Mouse (Mus musculus): Measurements from ENCODE around the gene Ttf2.
A peak's percentile ranks its signal among the peaks of the same experiment; 100 is the strongest.

Gene Ttf2

DNA sequence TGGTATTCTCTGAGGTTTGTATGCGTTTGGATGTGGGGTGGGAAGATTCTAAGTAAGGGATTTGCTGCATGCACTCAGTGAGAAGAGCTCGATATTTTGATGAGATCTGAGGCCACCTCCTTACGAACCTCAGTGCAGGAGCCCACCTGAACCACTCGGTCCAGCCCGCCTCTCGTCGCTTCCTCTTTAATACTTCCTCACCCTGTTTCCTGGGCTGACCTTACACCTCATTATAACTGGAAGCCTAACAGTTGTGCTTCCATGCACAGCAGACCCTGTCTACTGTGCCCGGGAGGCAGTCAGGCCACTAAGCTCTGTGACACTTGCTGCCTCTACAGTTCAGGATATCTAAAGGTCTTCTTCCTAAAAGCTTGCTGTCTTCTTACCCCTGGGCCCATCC lies 9.8 kb upstream of the Ttf2 start:
- DNase-seq (ENCODE audit: low spot score in 2 of 2): no peak

DNA sequence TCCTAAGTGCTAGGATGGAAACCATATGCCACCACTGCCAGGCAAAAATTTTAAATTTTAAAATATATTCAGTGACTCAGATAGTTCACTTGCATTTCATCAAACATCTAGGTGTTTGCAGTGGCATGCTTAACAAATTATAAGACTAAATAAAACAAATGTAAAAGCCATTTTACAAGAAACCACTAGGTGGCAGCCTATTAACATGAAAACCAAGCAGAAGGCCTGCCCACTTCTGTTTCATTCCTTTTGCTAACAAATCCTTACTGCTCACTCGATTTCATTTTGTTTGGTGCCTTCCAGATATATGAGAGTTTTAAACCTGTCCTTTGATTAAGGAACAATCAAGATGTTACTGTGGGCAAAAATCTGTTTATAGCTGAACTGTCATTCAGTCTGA lies 4.4 kb upstream of the Ttf2 start:
- DNase-seq (ENCODE audit: low spot score in 2 of 2): no peak

DNA sequence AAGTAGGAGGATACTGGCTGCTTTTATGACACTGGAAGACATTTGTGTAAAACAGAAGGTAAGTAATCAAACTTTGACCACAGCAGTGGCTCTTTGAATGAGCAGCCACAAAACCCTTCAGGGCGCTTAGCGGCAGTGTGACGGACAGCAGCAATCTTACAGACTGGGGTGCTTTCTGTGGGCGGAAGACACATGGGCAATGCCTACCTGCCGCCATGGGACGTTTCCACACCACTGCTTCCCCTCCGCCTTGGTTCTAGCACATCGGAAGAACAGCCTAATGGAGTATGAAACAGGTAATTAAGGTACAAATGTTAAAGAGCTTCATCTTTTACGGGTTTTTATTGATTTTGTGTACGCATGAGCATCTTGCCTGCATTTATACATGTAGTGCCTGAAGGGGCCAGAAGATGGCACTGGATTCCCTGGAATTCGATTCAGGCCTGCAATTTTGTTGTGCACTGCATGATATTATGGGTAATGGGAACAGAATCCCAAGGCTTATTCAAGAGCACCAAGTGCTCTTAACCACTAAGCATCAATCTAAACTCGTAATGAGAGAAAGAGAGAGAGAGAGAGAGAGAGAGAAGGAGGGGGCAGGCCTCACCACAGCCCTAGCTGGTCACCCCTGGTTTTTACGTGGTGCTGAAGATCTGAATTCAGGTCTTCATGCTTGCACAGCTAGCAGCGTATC lies 5.5 kb downstream of the Ttf2 start:
- DNase-seq (ENCODE audit: low spot score in 2 of 2): peak; percentile 28 to 55

DNA sequence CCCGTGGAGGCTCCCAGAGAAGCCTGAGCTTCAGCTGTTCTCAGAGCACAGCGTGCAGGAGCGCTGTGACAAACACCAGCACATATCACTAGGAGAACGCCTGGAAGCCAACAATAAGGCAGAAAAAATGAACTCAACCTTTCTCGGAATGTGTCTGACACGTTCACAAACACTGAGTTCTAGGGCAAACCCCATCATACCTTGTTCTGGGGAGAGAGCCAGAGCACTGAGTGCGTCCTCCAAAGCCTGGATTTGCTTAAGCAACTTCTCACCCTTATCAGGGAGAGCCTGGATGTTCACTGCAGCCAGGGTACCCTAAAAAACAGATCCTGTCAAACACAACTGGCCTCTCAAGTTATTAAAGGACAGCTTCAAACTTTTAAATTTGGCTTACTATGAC lies 8.0 kb downstream of the Ttf2 start:
- DNase-seq (ENCODE audit: low spot score in 2 of 2): no peak

DNA sequence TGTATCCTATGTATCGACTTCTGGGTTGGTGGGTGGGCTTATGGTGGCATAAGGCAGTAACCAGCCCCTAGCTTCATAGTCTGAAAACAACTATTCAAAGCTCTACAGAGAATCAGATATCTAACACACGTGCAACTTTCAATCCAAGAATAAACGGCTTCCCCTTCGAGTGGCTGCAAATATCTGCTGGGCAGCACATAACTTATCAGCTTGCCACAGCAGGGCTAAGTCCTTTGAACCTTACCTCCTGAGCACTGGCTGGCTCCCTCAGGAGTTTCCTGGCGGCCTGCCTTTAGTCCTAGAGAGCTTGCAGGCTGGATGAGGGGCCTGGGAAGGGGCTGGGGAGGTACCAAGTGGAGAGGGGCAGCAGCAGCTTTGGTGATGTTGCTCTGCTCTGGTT lies 8.5 kb downstream of the Ttf2 start:
- no peak for DNase-seq (ENCODE audit: low spot score in 2 of 2)

DNA sequence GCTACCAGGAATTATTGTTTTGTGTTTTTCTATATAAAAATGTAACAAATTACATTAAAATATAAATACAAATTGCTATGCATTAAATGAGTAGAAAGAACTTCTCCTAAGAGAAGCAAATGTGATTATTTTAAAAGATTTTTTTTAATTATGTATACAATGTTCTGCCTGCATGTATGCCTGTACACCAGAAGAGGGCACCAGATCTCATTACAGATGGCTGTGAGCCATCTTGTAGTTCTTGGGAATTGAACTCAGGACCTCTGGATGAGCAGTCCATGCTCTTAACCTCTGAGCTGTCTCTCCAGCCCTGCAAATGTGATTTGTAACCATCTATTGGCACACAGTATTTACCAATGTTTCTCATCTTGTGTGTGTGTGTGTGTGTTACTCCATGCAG lies 14.8 kb downstream of the Ttf2 start:
- no peak for DNase-seq (ENCODE audit: low spot score in 2 of 2)

DNA sequence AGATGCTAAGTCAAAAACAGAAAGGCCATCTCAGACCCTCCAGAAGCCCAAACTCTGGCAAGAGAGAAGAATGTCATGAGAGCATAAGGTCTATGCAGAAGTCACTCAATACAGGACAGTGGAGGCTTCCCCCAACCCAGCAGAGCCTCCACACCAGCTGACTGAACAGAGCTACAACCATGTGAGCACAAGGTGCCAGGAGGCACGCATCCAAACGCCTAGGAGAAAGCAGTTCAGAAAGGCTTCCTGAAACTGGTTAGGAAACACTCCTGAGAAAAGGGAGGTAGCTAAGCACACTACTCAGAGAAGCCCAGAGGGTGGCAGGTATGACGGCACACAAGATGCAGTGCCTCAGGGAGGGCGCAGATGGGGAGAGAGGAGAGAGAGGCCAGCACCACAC lies 17.9 kb downstream of the Ttf2 start:
- no peak for DNase-seq (ENCODE audit: low spot score in 2 of 2)

DNA sequence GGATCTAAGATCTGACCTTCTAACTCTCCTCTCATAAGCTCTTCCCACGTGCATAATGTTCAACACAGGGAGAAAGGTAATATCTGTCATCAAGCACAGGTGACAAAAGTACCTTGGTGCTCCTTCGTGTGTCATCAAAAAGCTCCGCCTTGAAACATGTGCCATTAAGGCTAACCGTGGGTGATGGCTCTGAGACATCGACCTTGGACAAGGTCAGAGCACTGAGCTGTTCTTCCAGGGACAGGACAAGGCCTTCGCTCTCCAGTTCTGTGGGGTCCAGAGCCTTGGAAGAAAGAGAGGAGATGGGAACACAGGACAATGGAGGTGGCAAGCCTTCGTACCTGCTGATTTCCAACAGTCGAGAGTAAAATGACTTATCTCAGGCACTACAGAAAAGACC lies 22.2 kb downstream of the Ttf2 start:
- no peak for DNase-seq (ENCODE audit: low spot score in 2 of 2)

DNA sequence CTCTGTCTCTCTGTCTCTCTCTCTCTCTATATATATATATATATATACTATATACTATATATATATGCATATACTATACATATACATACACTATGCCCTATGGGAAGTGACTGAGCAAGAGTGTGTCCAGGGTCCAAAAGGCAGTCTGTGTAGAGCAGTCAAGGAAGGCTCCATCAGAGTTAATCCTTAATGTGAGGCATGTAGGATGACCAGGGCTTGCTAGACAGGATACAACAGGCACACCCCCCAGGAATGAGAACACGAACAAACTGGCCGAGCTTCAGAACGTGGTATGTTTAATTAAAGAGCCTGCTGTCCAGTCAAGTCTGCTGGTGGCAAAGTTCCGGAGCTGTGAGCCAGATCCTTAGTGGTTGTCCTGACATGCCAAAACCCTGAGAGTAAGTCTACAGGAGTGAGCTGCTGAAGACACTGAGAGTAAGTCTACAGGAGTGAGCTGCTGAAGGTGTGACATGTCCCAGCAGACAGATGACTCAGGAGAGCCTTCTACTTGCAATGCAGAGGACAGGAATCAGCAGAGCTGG lies 28.9 kb downstream of the Ttf2 start:
- no peak for DNase-seq (ENCODE audit: low spot score in 2 of 2)

DNA sequence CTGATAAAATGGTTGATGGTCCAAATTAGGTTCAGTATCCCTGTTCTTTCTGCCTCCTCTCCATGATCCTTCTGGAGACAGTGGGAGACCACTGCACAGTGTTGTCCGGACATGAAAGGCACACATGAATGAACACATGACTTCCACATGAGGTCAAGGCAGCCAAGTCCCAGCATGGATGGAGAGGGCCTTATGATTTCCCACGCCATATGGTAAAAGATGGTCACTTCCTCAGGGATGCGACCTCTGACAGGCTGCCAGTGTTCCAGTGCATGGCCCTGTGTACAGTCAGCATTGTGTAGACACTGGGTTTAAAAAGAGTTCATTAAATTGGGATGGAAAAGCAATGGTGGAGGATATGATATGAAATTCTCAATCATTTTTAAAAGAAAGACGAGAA lies 31.3 kb downstream of the Ttf2 start:
- no peak for DNase-seq (ENCODE audit: low spot score in 2 of 2)

DNA sequence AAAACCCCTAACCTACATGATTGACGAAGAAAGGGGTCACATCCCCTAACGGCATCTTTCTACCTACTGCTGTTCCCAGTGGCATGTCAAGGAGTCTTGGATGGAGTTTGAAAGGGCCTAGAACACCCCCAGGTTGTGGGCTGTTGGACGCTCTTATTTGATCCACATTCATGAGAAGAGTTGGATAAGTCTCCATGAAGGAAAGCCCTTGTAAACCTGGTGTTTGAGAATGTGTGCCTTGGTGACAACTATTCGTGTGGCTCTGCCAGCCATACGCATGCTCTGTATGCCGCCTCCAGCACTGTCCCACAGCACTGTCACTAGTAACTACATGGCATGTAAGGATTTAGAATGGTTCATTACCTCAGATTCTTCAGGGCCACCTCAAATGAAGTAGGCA lies 33.3 kb downstream of the Ttf2 start:
- DNase-seq (ENCODE audit: low spot score in 2 of 2): no peak

DNA sequence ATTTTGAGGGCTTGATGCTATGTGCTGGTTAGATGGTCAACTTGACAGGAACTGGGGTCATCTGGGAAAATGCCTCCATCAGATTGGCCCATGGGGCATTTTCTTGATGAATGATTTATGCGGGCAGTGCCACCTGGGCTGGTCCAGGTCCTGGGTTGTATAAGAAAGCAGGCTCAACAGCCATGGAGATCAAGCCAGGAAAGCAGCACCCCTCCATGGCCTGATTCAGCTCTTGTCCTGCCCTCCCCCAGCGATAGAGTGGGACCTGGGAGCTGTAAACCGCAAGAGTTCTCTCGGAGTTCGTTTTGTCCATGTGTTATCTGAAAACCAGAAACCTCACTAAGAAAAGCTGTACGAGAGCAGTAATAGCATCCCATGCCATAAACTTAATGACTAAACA lies 33.9 kb downstream of the Ttf2 start:
- no peak for DNase-seq (ENCODE audit: low spot score in 2 of 2)

DNA sequence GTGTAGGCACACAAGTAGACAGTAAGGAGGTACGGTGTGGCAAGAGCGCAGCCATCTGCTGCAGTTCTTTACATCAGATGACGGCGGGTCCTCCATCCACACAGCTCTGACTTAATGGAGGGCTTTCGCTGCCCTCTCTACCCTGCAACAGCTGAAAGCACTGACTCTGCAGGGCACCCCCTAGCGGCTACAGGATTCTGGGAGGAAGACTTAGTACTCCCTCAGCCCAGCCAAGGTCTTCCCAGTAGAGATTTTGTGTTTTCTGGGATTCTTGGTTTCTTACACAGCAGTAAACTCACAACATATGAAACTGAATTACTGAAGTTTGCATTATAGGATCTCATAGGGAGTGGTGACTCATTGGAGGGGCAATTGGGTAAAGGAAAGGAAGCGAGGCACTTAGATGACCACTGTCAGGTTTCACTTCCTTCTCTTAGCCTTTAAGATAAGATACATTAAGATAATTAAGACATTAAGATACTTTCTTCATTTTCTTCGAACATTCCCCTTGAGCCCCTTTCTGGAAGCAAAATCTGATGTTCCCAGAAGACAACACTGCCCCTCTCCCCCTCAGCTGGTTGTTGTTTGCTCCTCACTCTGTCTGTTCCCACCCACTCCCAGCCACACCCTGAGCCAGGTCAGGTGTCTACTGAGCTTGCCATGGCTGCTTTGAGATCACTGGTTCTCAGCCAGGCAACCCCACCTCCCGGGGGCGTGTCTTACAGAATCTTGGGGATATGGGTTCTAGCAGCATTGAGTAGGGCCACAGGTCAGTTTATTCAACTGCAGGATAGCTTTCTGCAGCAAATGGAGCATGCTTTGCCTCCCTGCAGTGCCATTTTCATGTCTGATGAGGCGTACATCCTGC lies 37.2 kb downstream of the Ttf2 start:
- DNase-seq (ENCODE audit: low spot score in 2 of 2): no peak

DNA sequence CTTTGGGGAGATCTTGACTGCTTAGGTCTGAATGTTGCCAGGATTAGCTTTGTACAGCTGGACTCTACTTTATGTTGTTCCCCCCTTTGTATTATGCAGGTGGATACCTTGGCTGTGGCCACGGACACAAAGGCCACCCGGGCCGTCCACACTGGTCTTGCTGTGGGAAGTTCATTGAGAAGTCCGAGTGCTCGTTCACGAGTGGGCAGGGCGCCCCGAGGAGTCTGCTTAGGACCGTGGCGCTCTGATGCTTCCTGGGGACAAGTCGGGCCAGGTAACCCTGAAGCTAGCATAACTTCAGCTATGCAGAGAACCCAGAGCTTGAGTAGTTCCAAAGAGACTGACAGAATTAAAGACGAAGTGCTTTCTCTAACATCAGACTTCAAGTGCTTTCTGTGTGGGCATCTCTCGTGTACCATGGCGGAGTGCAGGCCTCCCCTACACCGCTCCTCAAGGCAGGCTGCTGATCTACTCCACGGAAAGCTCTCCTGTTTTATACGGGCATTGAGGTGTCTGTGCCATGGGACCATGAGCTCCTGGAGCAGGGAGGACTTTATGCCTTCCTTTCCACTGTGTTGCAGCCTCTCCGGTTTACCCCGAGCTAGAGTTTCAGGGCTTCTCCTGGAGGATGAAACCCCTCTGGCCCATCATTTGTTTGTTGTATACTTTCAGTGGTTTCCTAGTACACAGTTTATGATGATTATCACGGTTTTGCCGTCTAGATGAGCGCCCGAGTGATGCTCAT lies 38.0 kb downstream of the Ttf2 start:
- no peak for DNase-seq (ENCODE audit: low spot score in 2 of 2)

DNA sequence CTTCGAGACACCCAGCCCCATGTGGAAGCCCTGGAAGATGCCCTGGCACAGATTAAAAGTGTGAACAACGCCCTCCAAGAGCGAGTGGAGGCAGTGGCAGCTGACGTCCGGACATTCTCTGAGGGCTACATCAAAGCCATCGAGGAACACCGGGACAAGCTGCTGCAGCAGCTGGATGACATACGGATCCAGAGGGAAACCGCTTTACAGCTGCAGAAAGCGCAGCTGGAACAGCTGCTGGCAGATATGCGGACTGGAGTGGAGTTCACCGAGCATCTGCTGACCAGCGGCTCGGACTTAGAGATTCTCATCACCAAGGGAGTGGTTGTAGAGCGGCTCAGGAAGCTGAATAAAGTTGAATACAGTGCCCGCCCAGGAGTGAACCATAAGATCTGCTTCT lies 44.3 kb downstream of the Ttf2 start:
- DNase-seq (ENCODE audit: low spot score in 2 of 2): no peak

DNA sequence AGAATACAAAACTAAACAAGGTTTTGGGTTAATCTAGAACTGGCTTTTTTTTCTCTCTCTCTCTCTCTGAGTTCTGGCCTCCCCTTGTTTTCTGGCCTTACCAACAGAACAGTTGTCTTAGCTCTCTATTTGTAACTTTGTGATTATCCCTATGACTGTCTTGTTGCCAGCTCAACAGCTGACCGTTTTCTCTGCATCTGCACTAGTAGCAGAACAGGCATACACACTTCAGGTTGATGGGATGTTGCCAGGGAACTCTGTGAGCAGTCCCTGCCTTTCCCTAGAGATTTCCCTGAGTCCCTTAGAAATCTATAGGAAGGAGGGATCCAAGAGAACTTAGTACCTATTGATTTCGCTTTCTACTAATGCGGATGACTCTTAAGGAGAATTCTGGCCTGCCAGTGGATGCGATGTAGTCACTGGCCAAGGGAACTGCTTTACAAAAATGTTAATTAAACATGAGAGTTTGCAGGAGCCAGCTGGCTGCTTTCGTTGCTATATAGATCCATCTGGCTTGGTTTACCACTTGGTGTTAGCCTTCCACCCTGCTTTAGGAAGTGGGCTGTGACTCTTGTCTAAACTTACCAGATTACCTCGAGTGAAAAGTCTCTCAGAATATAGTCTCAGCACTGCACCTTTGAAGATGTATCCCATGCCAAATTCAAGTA lies 45.3 kb downstream of the Ttf2 start:
- no peak for DNase-seq (ENCODE audit: low spot score in 2 of 2)

DNA sequence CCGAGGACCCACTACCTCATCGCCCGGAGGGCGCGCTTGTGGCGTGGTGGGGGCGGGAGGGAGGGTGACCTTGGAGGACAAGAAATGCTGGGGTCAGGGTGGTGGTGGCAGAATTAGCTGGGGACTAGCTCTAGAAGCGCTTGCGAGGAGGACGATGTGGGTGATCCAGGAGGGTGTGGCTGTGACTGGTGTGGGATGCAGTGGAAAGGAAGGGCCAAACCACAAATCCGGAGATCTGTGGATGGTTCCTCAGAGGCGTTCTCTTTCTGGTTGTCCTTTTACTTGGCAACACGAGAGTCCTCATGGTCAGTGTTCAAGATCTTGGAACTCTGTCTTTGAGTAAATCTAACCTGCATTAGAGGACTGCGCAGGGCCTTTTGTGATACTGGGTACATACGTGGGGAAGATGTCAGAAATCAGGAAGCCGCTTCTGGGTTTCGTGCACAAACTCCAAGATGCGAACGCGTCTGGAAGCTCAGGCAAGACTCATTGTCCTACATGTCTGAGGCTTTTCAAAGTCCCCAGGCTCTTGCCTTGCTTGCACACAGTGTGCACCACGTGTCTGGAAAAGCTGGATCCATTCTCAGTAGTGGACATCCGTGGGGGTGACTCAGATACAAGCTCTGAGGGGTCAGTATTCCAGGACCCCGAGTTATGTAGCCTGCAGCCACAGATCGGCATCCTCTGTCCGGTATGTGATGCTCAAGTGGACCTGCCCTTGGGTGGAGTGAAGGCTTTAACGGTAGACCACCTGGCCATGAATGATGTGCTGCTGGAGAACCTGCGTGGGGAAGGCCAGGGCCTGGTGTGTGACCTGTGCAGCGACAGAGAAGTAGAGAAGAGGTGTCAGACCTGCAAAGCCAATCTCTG lies 46.7 kb downstream of the Ttf2 start:
- no peak for DNase-seq (ENCODE audit: low spot score in 2 of 2)

DNA sequence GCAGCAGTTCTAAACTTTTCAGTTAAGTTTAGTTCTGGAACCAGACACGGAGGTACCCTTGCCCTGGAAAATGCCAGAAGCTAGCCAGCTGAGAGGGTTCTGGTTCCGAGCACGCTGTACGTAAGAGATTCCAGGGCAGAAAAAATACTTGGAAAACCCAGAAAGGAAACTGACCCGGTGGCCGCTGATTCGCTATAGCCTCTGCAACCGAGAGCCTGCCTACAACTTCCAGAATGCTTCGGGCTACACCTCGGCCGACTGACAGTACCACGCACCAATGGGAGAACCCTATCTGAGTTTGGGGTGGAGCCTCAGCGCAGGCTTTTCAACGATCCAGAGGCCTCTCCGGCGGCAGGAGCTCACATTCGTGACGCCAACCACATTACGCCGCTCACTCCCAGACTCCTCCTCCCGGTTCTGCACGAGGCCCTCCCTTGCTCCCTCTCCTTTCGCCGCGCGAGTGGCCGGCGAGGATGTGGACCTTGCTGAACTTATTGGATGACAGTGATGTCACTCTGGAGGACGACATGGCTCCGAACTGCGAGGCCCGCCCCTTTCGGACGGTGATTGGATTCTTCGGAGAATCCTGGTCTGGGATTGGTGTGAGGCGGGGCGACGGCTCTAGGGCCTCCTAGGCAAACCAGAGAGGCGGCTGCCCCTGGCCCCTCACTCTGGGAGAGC lies 47.5 kb downstream of the Ttf2 start, which contains the start of gene Trim45:
Gene Trim45, plus strand, starts transcription at position 378 of the 681 bp plus-strand sequence.
- DNase-seq (ENCODE audit: low spot score in 2 of 2): peak; percentile 99 to 100

DNA sequence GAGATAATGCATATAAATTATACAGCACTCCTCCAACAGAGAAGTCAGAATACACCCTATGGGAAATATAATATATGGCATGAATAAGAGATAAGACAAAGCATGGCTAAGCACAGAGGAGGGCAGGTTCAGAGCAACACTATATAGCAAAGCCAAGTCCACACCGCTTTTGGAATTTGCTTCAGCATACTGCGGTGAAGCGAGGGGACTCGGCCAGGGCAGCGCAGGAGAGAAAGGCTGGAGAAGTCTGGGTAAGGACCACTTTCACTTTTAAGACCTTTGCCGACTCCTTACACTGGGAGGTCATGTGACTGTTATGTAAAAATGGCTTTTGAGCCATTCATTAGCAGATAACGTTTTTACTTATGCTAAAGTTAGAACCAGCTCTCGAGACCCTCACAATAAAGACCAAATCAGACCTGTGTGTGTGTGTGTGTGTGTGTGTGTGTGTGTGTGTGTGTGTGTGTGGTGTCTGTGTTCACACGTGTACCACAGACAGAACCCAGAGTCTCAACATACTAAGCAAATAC lies 48.8 kb downstream of the Ttf2 start:
- DNase-seq (ENCODE audit: low spot score in 2 of 2): no peak

DNA sequence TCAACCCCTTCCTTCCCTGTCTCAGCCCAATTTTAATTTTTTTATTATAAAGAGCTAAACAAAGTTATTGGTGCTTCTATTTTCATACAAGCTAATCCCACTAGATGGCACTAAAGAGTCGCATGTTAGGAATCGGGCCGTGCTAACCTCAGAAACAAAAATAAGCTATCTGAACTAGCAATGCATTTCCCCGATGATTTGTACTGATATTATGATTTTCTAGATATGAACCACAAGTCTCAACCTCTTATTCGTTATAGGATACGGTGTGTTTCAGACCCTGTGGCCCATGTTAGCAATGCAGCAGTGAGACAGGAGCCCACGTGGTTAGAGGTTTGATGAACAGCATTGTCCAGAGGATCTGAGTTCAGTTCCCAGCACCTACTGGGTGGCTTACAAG lies 52.6 kb downstream of the Ttf2 start:
- no peak for DNase-seq (ENCODE audit: low spot score in 2 of 2)
